Mouse (Mus musculus) left cerebral cortex, adult 8-10 months (tissue): Measurements from ENCODE around the gene Plekha6. TPM values are rescaled to one million over a fixed set of nuclear protein-coding genes. Genes with fewer than 3 reads are reported as not detected.

Experiments
- DNase-seq, 2 experiments: peaks; one replicate each; pipeline ENCODE4 v3.0.0; 2022; ENCODE audit warnings: low spot score in 2 of 2
- total RNA-seq, 4 experiments: library from RNA; stranded (reverse); gene quantifications; 2 replicates each; pipeline ENCODE4 v1.2.4; 2022

The Plekha6 gene
- total RNA-seq, 4 experiments from 2014 or later: 83.6 to 89.6 (median 88.4) TPM

- DNase-seq: peak; percentile 51 to 78
These were observed 18.2 kb downstream of the Plekha6 start for GRCm38 (mm10) chr1:133182016-133182705.

GRCm38 (mm10) chr1:133182706-133183095 is 18.7 kb downstream of the Plekha6 start:
- no peak for DNase-seq

GRCm38 (mm10) chr1:133183141-133183925 is 19.3 kb downstream of the Plekha6 start:
- DNase-seq: no peak

GRCm38 (mm10) chr1:133187948-133188680 is 24.1 kb downstream of the Plekha6 start:
- DNase-seq: no peak

GRCm38 (mm10) chr1:133188719-133189118 is 24.7 kb downstream of the Plekha6 start:
- no peak for DNase-seq

- no peak for DNase-seq
These were observed 25.5 kb downstream of the Plekha6 start for GRCm38 (mm10) chr1:133189471-133189870.

GRCm38 (mm10) chr1:133190550-133190949 is 26.5 kb downstream of the Plekha6 start:
- no peak for DNase-seq

GRCm38 (mm10) chr1:133196181-133196580 is 32.2 kb downstream of the Plekha6 start:
- DNase-seq: no peak

- DNase-seq: no peak
These were observed 33.3 kb downstream of the Plekha6 start for GRCm38 (mm10) chr1:133197266-133197665.

GRCm38 (mm10) chr1:133199706-133200105 is 35.7 kb downstream of the Plekha6 start:
- no peak for DNase-seq

GRCm38 (mm10) chr1:133201499-133201898 is 37.5 kb downstream of the Plekha6 start:
- no peak for DNase-seq

GRCm38 (mm10) chr1:133203701-133204100 is 39.7 kb downstream of the Plekha6 start:
- no peak for DNase-seq

GRCm38 (mm10) chr1:133204341-133204849 is 40.4 kb downstream of the Plekha6 start:
- DNase-seq: no peak

- DNase-seq: no peak
These were observed 41.0 kb downstream of the Plekha6 start for GRCm38 (mm10) chr1:133204985-133205384.

GRCm38 (mm10) chr1:133208086-133208815 is 44.2 kb downstream of the Plekha6 start:
- DNase-seq: no peak

GRCm38 (mm10) chr1:133209036-133209435 is 45.0 kb downstream of the Plekha6 start:
- no peak for DNase-seq

- DNase-seq: no peak
These were observed 45.5 kb downstream of the Plekha6 start for GRCm38 (mm10) chr1:133209482-133209881.

GRCm38 (mm10) chr1:133209901-133210516 is 46.0 kb downstream of the Plekha6 start:
- peak in 1 of 2 experiments; percentile 87 for DNase-seq

GRCm38 (mm10) chr1:133210766-133211165 is 46.8 kb downstream of the Plekha6 start:
- DNase-seq: no peak

- no peak for DNase-seq
These were observed 48.3 kb downstream of the Plekha6 start for GRCm38 (mm10) chr1:133212273-133212672.

GRCm38 (mm10) chr1:133213098-133213497 is 49.1 kb downstream of the Plekha6 start:
- no peak for DNase-seq
